Mouse (Mus musculus) forebrain, embryonic 13.5 days (tissue): ENCODE data around the gene Exoc6b. TPM values are rescaled to one million over a fixed set of nuclear protein-coding genes. Genes with fewer than 3 reads are reported as not detected.
"Not testable (repeated sequence)": the region's sequence is repeated elsewhere in the genome, so short reads cannot be mapped to it uniquely, and the experiment has no call there.

Experiments used
- ATAC-seq: fragments of 200-750 bp; cut with Nextera tagmentation; 2 replicates; pipeline ENCODE4 v1.8.0; 2017
- H3K27ac ChIP-seq: fragments of 300-500 bp; sonication (generic); 2 replicates; pipeline ENCODE4 v1.5.1; 2015; ENCODE audit warnings: inconsistent platforms, mild to moderate bottlenecking, moderate library complexity
- H3K27me3 ChIP-seq: fragments of 300-500 bp; sonication (generic); 2 replicates; pipeline ENCODE4 v1.6.1; 2015; ENCODE audit warnings: mild to moderate bottlenecking, inconsistent platforms
- H3K36me3 ChIP-seq: fragments of 300-500 bp; sonication (generic); 2 replicates; pipeline ENCODE4 v1.6.1; 2015; ENCODE audit warnings: mild to moderate bottlenecking, inconsistent platforms; ENCODE audit not compliant: poor library complexity, severe bottlenecking
- H3K4me1 ChIP-seq: fragments of 300-500 bp; sonication (generic); 2 replicates; pipeline ENCODE4 v1.6.1; 2015; ENCODE audit warnings: inconsistent platforms
- H3K4me2 ChIP-seq: fragments of 300-500 bp; sonication (generic); 2 replicates; pipeline ENCODE4 v1.6.1; 2015; ENCODE audit warnings: inconsistent platforms, mild to moderate bottlenecking, moderate library complexity
- H3K4me3 ChIP-seq: fragments of 300-500 bp; sonication (generic); 2 replicates; pipeline ENCODE4 v1.5.1; 2015; ENCODE audit warnings: mild to moderate bottlenecking, inconsistent platforms
- H3K9ac ChIP-seq: fragments of 300-500 bp; sonication (generic); 2 replicates; pipeline ENCODE4 v1.6.1; 2015; ENCODE audit warnings: mild to moderate bottlenecking, inconsistent platforms
- H3K9me3 ChIP-seq: fragments of 300-500 bp; sonication (generic); replicated peaks from 2 replicates; pipeline ENCODE4 v1.6.1; 2016; ENCODE audit warnings: inconsistent platforms
- WGBS: fragments of 180-500 bp; shearing (Covaris S2); methylation state at CpG from one replicate; pipeline ENCODE4 v1.1.7; 2015; 5-methylcytosine and 5-hydroxymethylcytosine counted together
- polyA plus RNA-seq: library from polyadenylated mRNA; unstranded; fragments of >200 nt; fragmentation: Nextera tagmentation; extraction: Ambion mirVana; gene quantifications from 2 replicates; pipeline ENCODE4 v1.2.1, GENCODE M21; 2015

Exoc6b gene
- polyA plus RNA-seq, 1 experiment from 2014 or later = 37.4 TPM

DNA sequence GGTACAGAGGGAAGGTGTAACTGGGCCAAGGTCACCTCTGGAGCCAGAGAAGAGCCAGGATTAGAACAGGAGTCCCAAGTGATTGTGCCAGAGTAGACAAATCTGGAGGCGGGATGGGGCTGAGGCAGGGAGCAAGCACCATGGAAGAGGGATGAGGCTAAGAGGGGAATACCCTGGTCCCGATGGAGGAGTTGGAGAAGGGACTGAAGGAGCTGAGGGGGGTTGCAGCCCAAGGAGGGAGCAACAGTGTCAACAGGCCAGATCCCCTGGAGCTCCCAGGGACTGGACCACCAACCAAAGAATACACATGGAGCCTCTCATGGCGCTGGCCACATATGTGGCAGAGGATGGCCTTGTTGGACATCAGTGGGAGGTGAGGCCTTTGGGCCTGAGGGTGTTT, 470.0 kb downstream of the Exoc6b start:
- H3K4me2 ChIP-seq, H3K9ac ChIP-seq, H3K36me3 ChIP-seq, H3K4me1 ChIP-seq, H3K4me3 ChIP-seq, H3K27ac ChIP-seq, ATAC-seq, H3K27me3 ChIP-seq, H3K9me3 ChIP-seq: not testable (repeated sequence)
- 81% methylated on average over 3 of the region's 3 CpGs for WGBS

DNA sequence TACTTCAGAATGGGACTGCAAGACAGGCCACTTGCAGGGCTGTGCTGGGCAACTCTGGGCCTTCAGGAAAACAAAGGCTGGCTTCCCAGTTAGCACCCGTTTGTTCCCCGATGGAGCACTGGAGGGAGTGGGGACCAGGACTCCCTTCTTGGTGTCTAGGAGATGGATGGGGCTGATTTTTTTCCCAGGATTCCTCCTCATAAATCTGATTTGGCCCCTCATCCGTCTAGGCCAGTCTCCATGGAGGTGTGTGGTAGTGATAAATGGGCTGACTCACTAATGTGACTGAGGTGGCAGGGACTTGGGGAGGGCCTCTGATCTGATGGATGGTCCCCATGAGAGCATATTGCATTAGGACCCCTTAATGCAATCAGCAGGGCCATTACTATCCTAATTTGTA, 470.6 kb downstream of the Exoc6b start:
- Histone ChIP-seq H3K27ac (no peak overlapping the region), H3K9me3 (no peaks in the 10 kb centered on the region), H3K4me1 (peaks cover 10% of the 10 kb centered on the region; the same call in 1 of the 2 replicates), H3K9ac (no peak overlapping the region), H3K4me3 (no peak overlapping the region), H3K4me2 (no peak overlapping the region), H3K36me3 (no peaks in the 10 kb centered on the region), H3K27me3 (no peaks in the 10 kb centered on the region)
- 93% methylated on average over 3 of the region's 3 CpGs for WGBS
- no peak for ATAC-seq

DNA sequence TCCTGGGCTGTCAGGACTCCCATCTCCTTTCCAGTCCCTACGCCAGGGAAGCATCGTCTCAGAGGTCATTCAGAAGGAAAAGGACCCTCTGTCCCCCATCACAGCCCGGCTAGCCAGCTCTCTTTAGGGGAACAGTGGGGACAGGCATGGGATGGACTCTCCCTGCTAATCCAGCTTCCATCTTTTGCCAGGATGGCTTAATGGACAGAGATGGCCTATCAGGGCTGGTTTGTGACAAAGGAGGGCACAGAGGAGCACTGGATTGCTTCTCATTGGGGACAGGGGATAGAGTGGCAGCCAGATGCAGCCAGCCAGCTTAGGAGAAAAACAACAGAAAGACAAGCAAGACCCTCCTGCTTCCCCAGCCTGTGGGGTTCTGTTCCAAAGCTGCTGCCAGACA, 474.7 kb downstream of the Exoc6b start:
- Histone ChIP-seq H3K4me2 (no peak overlapping the region), H3K36me3 (no peaks in the 10 kb centered on the region), H3K27me3 (peaks cover 24% of the 10 kb centered on the region), H3K4me1 (peaks cover 16% of the 10 kb centered on the region), H3K27ac (no peak overlapping the region), H3K9ac (no peak overlapping the region), H3K4me3 (no peak overlapping the region), H3K9me3 (no peaks in the 10 kb centered on the region)
- WGBS = 13% methylated on average over 3 of the region's 3 CpGs
- no peak for ATAC-seq

DNA sequence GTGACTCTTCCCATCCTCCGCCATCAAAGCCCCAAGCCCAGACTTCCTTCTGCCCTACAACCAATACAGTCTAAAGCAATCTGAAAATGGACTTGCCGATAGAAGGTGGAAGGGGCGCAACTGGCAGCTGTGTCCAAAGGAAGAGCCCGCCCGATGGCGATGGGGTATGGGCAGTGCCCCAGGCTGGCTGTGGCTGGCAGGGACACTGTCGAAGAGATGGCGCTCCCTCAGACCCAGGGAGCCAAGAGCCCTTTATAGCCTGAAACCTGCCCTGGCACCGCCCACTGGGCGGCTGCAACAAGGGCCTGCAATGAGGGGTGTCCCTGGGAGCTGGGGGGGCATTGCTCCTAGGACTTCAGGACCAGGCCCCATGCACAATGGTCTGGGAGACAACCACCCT, 475.6 kb downstream of the Exoc6b start, which contains the start of gene Cyp26b1:
Cyp26b1 (minus strand) TSS at position 216 of the 400 bp plus-strand sequence.
- no peak within 1 kb of the TSS for H3K4me2 ChIP-seq
- no peak within 1 kb of the TSS for H3K27ac ChIP-seq
- H3K9me3 ChIP-seq = no peaks in the 10 kb centered on the region
- H3K36me3 ChIP-seq = no peaks in the 10 kb centered on the region
- no peak within 1 kb of the TSS for H3K4me3 ChIP-seq
- H3K27me3 ChIP-seq = peaks cover 33% of the 10 kb centered on the region
- WGBS = 82% methylated on average over 10 of the region's 10 CpGs
- peaks cover 25% of the 10 kb centered on the region for H3K4me1 ChIP-seq
- no peak for ATAC-seq
- no peak within 1 kb of the TSS for H3K9ac ChIP-seq

DNA sequence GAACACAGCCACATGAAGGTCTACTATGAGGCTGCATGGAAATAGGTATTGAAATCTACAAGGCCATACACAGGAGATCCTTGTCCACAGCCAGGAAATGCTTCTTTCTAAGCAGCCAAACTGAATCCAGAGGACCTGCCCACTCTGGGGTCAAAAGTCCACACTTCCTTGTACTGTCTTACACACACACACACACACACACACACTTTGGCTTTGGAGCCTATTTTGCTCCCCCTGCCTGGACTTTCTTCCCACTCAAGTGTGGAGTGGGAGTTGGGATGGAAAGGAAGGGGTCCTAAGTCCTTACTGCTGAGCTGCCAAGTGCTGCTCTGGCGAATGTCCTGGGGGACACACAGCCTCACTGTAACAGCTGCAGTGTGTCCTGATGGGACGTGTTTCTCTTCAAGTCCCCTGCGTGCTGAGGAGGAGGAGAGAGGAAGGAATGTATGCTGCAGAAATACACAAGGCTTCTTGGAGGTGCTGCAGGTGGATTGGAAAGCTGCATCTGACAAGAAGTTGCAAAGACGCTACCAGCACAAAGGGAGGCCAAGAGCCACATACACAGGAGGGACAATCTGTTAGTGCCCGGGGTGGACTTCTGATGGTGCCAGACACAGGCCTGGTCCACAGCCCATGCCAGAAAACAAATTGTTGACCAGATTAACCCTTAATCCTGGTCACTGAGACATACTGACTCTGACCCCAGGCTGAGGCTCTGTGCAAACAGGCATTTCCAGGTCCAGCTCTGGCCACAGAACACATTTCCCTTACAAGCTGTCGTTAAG, 478.2 kb downstream of the Exoc6b start:
- H3K36me3 ChIP-seq = no peaks in the 10 kb centered on the region
- peaks cover 59% of the 10 kb centered on the region for H3K27me3 ChIP-seq
- H3K27ac ChIP-seq = no peak overlapping the region
- peaks cover 49% of the 10 kb centered on the region for H3K4me1 ChIP-seq
- 64% methylated on average over 6 of the region's 6 CpGs for WGBS
- H3K9ac ChIP-seq = no peak overlapping the region
- no peak overlapping the region for H3K4me3 ChIP-seq
- no peak overlapping the region for H3K4me2 ChIP-seq
- no peak for ATAC-seq
- no peaks in the 10 kb centered on the region for H3K9me3 ChIP-seq

DNA sequence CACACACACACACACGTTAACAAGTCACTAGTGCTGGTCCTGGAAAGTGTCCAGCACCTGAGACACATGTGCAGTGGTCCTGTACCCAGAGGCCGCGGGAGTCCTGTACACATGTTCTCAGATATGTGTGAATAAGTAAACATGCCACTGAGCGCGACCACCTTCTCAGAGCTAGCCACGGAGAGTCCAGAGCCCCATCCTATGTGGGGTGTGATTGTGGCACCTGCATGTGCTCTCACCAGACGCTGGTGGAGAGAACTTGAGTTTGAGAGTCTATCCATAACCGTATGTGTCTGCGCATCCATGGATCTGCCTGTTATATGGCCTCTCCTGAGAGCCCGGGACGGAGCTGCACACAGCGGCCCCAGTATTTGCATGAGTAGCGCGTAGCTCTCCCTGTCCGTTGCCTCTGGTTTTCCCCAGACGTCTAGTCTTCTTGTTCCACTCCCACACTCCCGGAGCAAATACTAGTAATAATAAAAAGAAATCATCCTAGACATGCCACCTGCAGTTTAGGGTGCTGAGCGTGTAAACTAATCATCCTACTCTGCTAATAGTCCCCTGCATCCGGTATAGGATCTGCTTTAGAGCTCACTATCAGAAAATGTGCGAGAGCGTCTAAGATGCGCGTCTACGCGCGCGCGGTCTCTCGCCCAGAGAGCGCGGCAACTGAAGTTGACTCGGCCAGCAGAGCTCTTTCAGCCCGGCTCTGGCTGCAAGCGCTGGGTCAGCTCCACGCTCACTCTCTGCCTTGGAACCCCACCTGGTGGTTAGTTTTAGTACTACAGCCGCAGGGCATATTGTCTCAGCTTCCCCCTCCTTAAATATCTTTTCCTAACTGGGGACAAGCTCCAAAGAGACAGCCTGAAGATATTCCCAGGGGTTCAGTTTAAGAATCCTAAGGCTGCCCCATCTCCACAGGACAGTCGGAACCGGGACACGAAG, 479.3 kb downstream of the Exoc6b start:
- no peaks in the 10 kb centered on the region for H3K36me3 ChIP-seq
- no peaks in the 10 kb centered on the region for H3K9me3 ChIP-seq
- WGBS = 4% methylated on average over 39 of the region's 39 CpGs
- peak overlapping the region; percentile 87 for H3K4me2 ChIP-seq
- H3K4me3 ChIP-seq = peak overlapping the region; percentile 20
- H3K27ac ChIP-seq = no peak overlapping the region
- H3K27me3 ChIP-seq = peaks cover 69% of the 10 kb centered on the region
- H3K4me1 ChIP-seq = peaks cover 60% of the 10 kb centered on the region
- H3K9ac ChIP-seq = no peak overlapping the region
- peak; percentile 66 for ATAC-seq

DNA sequence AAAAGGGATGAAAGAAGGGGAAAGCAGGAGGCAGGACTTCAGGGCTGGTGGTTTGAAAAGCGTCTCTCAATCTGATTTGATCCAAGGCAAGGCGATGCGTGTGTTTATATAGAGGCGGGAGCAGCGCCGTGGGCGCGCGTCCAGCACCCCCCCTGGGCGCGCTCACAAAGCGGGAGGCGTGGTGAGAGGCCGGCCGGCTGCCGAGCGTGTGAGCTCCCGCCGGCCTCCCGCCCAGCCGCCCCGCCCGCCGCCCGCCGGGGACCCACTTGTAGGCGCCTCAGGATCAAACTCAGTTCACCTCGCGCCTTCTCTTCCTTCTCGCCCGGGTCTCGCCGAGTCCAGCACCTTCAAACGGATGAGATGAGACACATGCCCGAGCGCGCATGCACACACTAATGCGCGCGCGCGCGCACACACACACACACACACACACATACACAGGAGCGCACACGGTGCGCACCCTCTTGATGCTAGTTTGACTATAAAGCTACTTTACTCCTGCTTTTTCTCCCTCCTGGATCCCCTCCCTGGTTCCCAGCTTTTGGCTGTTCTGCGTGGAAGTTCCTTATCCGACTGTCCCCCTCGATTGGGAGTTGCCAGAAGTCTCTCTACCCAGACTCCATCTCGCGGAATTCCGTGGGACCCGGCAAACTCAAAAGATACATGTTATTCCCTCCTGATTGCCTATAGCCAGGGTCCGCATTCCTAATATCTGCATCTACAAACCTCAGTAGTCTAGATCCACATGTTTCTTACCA, 480.2 kb downstream of the Exoc6b start:
- H3K27me3 ChIP-seq = peaks cover 79% of the 10 kb centered on the region
- WGBS = under 1% methylated on average over 40 of the region's 54 CpGs

DNA sequence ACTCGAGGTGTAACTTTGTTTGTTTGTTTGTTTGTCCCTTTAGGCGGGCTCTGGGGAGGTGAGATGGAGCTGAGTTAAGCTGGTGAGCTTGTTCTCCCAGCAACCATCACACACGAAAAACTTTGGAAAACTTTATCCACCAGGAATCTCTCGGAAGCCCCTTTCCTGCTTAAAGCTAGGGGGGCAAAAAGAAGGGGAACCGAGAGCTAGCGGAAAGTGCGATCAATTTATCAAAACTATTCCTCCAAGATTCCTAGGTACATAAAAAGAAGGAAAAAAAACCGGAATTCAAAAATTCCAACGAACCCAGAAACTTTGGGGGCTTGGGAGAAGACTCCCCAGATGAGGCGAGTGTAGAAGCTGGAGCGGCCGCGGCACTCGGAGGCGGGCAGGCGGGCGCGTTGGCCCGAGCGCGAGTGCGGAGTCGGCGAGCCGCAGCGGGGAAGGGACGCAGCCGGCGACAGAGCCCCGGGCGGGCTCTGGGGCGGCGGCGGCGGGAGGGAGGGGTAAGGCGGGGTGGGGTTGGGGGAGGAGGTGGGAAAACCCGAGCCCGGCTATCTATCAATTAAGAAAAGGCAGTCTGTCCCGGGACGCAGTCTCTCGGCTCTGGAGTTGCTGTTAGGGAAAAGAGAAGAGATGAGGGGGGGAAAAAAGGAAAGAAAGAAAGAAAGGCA, 481.0 kb downstream of the Exoc6b start:
- peaks cover 86% of the 10 kb centered on the region for H3K27me3 ChIP-seq
- no peak; the same call in 1 of the 2 replicates for ATAC-seq
- H3K4me2 ChIP-seq = peak overlapping the region; percentile 87
- WGBS = under 1% methylated on average over 41 of the region's 41 CpGs
- H3K9me3 ChIP-seq = no peaks in the 10 kb centered on the region
- H3K27ac ChIP-seq = no peak overlapping the region
- H3K4me1 ChIP-seq = peaks cover 67% of the 10 kb centered on the region
- H3K36me3 ChIP-seq = no peaks in the 10 kb centered on the region
- H3K4me3 ChIP-seq = peak overlapping the region; percentile 47
- H3K9ac ChIP-seq = peak overlapping the region; percentile 56

More for the DNA sequence above, 480.2 kb downstream of the Exoc6b start:
- Histone ChIP-seq H3K9ac (peak overlapping the region; percentile 56), H3K4me3 (peak overlapping the region; percentile 47), H3K27ac (no peak overlapping the region), H3K4me2 (peak overlapping the region; percentile 87), H3K9me3 (no peaks in the 10 kb centered on the region), H3K36me3 (no peaks in the 10 kb centered on the region), H3K4me1 (peaks cover 62% of the 10 kb centered on the region)
- no peak; the same call in 1 of the 2 replicates for ATAC-seq

DNA sequence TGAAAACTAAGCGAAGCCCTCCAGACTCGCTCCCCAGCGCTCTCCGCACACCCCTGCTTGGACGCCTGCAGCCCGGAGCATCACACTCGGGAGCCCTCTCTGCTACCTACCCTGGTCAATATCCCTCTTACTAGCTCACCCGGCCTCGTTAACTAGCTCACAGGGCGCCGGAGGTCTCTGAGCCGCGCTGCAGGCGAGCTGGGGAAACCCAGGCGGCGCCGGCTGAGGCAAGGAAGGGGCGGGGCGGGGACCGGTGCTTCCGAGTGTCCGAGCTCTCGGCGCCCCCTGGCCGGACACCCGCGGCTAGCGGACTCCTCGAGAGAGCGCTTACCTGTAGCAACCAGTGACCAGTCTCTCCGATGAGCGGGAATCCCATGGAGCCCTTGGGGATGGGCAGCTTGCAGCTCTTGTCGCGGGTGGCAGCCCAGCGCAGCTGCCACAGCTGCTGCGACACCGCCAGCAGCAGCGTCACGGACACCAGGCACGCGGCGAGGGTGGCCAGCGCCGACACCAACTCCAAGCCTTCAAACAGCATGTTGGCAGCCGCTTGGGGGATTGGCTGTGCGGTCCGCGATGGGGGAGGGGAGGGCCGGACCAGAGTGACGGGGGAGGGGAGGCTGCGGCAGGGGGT, 481.7 kb downstream of the Exoc6b start:
- peak overlapping the region; percentile 56 for H3K9ac ChIP-seq
- ATAC-seq = no peak
- under 1% methylated on average over 51 of the region's 51 CpGs for WGBS
- peak overlapping the region; percentile 47 for H3K4me3 ChIP-seq
- H3K9me3 ChIP-seq = no peaks in the 10 kb centered on the region
- peaks cover 93% of the 10 kb centered on the region for H3K27me3 ChIP-seq
- H3K4me1 ChIP-seq = peaks cover 71% of the 10 kb centered on the region
- peak overlapping the region; percentile 87 for H3K4me2 ChIP-seq
- H3K27ac ChIP-seq = no peak overlapping the region
- no peaks in the 10 kb centered on the region for H3K36me3 ChIP-seq

DNA sequence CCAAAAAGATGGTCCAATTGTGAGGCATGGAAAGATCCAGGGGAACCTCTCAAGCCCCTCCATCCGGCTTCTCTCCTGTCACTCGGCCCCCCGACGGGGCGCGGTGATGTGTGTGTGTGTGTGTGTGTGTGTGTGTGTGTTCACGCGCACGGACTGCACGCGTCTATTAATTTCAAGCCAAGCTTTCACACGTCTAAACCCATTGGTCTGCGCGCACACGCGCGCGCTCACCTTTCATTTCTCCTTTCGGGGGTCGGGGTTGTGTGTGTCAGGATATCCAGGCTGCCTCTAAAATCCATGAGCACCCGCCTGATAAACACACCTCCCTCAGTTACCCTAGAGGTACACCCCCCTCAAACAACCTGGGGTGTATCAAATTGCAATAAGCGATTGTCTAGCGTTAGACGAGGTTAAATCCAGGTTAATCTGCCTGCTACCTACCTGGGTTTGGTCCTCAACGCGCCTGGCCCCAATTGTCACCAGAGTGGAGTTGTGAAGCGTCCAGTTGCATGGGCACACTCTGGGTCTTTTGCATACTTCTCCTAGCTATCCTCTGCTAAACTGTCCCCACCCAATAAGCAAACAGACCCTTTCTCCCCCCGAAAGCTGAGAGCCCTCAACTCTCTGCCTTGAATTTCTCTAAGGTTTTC, 482.6 kb downstream of the Exoc6b start:
- Histone ChIP-seq H3K36me3 (no peaks in the 10 kb centered on the region), H3K27me3 (peaks cover 98% of the 10 kb centered on the region), H3K4me3 (peak overlapping the region; percentile 47), H3K4me2 (peak overlapping the region; percentile 87), H3K9me3 (no peaks in the 10 kb centered on the region), H3K9ac (0 out of 2 replicates have a peak overlapping the region, but pooled peaks have one; percentile 56), H3K27ac (no peak overlapping the region), H3K4me1 (peaks cover 71% of the 10 kb centered on the region)
- ATAC-seq = no peak
- under 1% methylated on average over 28 of the region's 28 CpGs for WGBS
